Mouse (Mus musculus) forelimb bud, embryonic 11.5 days (tissue): ENCODE results near the gene Herc6.
"Not testable (repeated sequence)": the region's sequence is repeated elsewhere in the genome, so short reads cannot be mapped to it uniquely, and the experiment has no call there.

ENCODE experiments used
- DNase-seq: peaks from one replicate; pipeline ENCODE4 v3.0.0-alpha.2; 2012; ENCODE audit warnings: low read depth, low spot score

Herc6 gene

DNA sequence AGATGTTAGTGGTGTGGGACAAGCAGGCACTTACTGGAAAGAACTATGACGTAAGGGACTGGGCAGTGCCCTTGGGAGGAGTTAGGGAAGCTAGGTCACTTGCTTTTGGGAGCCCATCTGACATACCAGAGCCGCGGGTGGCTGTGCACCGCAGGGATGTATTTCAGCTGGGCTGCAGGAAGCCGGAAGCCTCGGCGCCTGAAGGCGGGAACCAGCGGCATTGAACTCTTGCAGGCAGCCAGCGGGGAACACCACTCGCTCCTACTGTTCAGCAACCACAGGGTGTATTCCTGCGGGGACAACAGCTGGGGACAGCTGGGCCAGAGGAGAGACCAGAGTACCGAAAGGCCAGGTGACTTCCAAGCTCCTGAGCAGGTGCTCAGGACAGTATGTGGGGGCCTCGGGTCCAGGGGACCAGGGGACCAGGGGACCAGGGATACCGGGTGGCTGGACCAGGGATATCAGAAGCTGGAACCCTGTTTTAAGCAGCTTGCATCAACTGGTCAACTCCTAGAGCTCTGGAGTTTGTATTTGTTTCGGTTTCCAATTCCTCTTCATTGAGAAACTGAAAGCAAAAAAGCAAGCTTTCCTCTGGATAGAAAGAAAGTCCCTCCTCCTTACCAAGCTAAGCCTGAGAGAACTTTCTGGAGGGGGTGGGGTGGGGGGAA is at the start of gene Herc6:
Gene Herc6, plus strand, starts transcription at position 120 of the 668 bp plus-strand sequence.
- peak; percentile 52 for DNase-seq

DNA sequence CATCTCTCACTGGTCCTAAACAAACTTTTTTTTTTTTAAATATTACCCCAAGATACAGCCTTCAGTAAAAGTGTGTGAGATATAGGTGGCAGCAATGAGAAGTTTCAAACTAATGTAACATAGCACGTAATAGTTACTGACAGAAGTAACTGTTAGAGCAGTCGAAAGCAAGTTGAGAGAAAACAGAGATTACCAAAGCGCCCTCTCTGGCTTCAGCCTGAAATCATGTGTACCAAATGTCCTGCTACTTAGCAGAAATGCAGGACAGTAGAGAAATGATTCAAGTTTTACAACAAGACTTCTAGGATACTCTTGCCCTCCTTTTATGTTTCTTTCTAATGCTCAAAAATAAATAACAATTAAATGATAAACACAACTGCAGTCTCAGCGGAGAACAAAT is 49.8 kb upstream of the Herc6 start:
- DNase-seq, result no peak

DNA sequence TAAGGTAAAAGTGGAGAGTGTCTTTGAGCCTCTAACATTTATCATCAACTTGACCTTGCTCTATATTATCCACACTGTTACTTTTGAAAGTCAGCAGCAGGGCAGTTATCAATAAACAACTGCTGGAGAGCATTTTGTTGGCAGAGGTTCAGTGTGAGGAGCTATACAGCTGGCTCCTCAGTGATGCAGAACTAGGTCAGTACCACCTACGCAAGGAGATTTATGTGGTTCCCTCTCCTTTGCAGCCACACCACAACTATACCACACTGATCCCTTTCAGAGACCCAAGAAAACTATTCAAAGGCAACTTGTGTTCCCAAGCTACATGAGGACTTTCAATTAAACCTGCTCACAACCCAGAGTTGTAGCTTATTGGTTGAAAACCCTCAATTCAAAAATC is 49.4 kb upstream of the Herc6 start:
- DNase-seq, result no peak

DNA sequence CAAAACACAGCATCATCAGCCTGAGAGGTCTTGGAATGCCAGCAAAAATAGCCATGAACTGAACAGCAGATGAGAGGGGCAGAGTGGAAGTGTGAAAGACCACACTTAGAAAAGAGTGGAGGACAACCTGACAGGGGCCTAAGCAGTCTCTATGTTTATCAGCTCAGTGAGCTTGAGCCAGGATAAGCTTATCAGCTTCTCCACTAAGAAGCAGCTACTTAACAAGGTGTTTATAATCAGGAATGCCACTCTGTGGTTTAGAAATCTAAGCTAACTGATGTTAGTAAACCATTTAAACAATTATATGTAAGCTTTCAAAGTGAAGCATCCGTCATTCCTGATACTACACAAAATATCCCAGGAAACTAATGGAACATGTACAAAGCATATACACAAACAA is 48.8 kb upstream of the Herc6 start:
- DNase-seq, result no peak

DNA sequence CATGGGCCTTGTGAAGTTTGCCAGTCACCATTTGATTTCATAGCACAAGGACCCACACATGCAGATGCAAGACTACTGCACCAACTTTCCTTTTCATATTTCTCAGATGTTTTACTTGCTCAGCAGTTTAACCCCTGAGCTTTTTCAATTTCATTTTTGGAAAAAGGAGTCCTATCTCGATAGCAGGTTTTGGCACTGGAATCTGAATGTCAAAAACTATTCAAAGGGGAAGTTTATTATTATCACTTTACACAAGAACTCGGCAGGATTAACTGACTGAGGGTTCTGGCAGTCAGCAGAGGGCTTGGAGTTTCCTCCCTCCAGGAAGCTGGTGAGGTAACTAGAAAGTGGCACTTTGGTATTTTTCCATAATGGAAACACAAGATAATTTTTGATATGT is 47.4 kb upstream of the Herc6 start:
- DNase-seq, result no peak

DNA sequence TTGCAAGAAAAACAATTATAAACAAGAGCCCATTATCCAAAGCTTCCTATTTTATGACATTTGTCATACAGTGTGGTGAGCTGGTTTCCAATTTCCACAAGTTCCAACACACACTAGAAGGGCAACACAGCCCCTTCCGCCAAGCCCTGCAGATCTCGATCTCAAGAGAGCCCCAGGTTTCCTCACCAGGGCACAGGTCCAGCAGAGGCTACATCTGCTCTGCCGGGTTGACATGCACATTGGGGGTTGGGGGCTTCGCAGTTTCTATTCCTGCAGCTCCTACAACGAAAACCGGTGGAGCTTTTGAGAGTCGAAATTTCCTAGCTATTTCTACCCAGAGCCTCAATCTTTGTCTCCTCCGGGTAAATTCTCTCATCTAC is 46.6 kb upstream of the Herc6 start:
- peak; percentile 4 for DNase-seq

DNA sequence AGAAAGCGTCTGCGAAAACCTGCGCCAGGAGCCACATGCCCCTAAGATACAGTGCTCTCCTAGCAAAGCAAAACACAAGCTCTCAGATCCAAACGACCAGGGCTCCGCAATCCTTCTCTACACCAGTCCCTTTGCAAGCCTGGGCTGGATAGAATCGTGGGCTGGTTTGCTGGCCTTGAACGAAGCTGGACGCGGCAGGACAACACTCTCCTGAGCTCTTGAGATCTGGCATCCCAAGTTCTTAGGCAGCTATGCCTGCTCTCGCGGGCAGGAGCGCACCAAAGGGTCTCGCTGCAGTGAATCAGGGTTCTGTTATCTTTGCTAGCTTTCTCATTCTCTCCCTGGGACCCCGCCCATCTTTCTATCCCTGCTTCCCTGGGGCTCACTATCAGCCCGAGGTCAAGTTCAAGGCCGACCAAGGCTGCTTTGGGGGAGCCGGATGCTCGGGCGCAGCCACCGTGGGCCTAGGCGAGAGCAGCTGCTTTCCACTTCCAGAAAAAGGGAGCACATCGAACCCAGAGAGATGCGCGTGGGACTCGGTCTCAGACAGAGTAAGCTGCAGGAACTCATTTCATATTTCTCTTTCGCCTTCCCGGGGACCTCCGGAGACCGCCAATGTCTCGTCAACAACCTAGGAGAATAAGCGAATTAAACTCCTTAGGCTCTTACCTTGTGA is 46.1 kb upstream of the Herc6 start:
- DNase-seq, result peak; percentile 35

DNA sequence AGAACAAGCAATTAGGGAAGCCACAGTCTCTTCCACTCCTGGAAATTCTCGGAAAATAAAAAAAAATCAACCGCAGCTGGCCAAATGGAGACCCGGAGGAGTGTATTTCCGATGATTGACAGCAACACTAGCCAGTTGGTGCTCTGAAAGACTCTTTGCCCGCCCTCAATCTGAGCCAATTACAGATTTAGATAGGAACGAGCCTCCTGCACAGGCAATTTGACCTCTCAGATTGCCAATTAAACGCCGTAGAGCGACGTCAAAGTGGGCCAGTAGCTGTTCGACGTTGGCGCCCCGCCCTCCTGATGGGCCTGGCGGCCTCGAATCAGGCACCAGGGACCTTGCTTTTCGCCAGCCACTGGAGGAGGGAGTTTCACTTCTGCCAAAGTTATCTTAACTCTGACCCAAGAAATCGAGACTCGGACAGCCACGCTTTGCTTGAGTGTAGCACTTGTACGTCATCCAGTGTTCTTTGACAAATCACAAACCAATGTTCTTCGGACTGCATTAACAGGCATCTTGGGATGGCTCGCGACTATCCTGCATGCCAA is 45.3 kb upstream of the Herc6 start, which contains the start of gene Ppm1k:
Gene Ppm1k, minus strand, starts transcription at position 83 of the 551 bp plus-strand sequence.
- peak; percentile 99 for DNase-seq

DNA sequence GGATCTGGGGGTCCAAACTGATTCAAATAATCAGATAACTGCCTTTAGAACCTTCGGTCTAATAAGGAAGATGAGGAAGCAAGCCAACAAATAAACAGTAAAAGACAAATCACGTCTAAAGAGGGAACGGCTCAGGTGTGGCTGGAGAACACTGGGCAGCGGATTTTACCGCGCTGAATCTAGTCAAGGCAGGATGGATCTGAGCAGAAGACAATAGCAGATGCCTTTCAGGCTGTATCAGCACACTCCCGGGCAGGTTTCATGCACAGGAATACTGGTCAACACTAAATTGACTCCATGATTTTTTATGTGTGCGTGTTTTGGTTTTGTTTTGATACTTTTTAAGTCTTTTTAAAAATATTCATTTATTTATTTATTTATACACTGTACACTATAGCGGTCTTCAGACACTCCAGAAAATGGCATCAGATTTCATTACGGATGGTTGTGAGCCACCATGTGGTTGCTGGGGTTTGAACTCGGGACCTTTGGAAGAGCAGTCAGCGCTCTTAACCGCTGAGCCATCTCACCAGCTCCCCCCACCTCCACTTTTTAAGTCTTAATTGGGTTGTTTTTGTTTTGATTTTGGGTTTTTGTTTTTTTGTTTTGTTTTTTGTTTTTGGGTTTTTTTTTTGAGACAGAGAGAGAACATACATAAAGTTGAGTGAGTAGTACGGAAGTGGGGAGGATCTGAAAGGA is 44.7 kb upstream of the Herc6 start:
- no peak for DNase-seq

DNA sequence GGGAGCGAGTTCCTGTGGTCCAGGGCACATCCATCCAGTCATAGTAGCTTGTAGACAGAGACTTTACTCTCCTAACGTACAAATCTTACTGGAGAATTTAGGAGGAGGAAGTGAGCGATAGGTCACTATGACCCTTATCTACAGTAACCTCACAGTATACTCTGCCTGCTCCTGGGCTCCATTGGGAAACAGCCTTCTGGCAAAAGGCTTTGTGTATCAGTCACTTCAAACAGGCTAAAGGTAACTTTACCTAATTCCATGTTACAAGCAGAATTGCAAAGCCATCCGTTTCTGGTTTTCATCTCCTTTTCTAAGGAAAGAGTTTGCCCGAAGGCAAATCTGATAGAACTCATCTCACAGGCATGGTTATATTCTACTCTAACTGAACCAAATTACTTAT is 42.9 kb upstream of the Herc6 start:
- no peak for DNase-seq

DNA sequence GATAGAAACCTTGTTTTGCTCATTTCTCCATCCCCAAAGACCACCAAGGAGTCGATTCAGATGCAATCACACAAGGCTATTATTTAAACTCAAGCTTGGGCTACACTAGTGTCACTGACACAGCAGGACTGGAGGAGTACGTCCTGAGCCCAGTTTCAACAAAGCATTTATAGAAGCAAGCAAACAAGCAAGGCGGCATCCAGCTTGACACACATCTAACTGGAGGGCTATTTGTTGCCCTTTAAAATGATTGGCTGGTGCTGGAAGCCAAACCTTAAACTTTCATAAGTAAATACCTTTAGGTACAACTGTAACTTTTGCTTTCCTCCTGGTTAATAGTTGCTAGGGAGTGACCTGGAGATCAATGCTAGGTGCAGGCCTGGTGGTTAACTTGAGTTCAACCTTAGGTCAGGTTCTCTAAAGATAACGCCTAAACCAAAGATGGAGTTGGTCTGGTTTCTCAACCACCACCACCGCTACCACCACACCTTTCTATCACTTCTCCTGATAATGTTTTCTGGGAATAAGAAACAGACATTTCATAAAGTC is 39.8 kb upstream of the Herc6 start:
- no peak for DNase-seq

DNA sequence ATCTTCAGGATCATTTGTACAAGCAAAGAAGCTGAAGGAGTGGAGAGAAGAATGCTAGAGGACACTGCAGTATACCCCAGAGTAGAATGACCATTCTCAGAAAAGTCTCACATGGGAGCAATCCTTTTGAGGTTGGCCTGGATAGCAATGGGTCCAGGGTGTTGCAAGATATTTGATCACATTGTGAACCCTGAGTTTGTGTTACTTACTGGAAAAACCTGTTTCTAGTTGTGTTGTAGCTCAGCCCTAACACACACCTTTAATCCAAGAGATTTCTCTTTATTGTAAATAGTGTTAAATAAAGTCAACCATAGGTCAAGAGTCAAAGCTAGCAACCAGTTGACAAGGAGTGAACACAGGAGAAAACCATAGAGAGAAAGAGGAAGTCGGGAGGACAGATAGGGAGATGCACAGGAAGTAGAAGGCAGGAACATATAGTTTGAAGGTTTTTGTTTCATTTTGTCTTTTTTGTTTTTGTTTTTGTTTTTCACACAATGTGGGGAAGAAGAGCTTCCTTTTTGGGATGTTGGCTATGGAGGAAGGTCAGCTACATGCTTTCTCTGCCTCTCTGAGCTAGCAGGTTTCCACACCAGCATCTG is 39.0 kb upstream of the Herc6 start:
- DNase-seq, result no peak

DNA sequence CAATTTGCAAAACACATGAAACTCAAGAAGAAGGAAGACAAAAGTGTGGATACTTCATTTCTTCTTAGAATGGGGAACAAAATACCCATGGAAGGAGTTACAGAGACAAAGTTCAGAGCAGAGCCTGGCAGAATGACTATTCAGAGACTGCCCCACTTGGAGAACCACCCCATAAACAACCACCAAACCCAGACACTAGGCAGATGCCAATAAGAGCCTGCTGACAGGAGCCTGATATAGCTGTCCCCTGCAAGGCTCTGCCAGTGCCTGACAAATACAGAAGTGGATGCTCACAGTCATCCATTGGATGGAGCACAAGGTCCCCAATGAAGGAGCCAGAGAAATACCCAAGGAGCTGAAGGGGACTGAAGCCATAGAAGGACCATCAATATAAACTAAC is 37.2 kb upstream of the Herc6 start:
- DNase-seq, result not testable (repeated sequence)

DNA sequence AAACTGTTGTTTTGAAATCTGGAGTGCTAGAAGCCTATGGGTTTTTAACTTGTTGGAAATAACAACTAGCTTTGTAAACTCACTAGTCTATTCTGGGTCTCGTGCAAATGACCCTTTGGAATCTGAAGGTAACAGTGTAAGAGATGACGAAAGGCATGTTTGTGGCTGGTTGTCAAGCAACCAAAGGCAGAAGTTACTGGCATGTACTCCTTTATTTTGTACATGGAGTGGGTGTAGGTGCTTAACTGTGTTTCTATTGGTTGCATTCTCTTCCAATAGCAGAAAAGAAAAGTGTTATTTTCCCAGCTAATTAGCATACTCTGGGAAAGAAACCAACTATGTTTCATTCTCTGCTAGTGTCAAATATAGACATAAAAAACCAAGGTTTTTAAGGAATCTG is 35.9 kb upstream of the Herc6 start:
- no peak for DNase-seq

DNA sequence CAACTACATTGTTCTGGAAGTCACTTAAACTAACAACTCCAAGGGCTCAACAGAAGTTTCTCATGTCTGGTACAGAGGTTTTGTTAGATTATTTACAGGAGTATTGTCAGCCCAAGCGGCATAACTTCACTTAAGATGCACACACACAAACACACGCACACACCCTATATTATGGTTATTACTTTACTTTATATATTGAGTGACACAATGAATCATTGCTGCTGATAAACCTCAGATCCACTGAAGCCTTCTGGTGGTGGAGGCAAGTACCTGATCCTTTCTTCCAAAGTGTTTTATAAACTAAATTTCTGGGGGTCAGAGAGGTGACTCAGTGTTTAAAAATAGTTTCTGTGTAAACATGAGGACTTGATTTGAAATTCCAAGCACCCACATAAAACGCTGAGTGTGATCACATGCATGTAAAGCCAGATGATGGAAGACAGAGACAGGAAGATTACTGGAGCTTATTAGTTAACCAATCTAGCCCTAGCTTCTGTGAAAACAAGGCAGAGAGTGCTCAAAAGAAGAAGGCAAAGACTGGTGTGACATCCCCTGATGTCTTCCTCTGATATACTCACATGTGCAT is 29.5 kb upstream of the Herc6 start:
- DNase-seq, result no peak

DNA sequence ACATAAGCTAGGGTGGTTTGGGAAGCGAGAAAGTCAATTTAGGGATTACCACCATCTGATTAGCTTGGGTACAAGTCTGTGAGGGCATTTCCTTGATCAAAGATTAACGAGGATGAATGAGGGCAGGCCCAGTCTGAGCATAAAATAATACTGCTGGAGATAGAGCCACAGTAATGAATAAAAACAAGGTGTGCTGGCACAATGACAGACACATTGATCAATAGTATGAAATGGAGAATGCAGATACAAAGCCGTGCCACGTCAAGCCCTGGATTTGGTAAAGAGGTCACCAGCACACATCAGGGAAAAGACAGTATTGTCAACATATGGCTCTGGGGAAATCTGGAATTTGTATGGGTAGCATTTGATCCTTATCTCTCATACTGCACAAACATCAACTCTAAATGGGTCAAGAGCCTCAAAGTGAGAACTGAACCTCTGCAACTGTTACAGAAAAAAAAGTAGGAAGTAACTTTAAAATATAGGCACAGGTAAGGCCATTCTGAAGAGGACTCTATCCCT is 22.9 kb upstream of the Herc6 start:
- DNase-seq, result no peak

DNA sequence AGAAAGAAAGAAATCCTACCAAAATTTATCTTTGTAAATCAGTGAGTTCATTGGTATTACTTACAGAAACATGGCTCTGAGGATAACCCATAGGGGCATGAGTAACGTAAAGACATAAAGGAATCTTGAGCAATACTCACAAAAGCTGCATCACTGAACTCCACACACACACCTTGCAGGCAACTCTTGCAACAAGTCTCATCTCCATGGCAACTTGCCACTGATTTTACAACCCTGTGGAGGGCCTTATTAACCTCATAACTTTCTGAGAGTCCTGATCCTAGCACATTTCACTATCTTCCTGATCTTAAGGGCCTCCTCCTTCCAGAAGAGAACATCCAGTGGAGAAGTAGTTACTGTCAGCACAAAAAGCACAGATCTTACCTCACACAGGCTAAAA is 17.3 kb upstream of the Herc6 start:
- no peak for DNase-seq

DNA sequence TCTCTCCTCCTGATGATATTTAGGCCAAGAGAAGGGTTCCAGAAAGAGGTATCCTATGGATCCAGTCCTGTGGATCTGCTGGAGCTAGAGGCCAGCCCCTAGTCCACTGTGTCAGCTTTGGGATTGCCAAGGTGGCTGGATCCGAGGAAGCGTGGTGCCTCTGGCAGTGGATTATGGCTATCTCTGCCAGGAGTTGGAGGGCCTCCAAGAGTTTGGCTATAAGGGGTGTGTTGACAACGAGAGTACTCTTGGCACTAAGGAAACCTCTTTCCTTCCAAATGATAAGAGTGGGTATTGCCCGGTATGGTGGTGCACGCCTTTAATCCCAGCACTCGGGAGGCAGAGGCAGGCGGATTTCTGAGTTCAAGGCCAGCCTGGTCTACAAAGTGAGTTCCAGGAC is 15.3 kb upstream of the Herc6 start:
- DNase-seq, result no peak

DNA sequence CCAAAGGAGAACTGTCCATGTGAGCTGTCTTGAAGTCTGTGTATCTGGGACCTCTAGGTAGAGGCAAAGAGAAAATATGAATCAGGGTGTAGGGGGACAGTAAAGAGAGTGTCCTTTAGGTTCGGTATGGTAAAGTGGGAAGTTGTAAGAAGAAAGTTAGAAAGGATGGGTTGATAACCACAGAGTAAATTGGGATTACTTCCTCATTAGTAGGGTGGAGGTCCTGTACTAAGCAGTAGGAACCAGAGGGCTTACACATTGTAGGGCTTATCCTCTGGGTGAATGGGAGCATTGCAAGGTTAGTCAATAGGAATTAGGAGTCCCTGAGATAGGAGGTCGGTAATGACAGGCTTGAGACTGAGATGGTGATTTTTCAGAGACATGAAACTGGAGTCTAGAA is 13.2 kb upstream of the Herc6 start:
- DNase-seq, result no peak

DNA sequence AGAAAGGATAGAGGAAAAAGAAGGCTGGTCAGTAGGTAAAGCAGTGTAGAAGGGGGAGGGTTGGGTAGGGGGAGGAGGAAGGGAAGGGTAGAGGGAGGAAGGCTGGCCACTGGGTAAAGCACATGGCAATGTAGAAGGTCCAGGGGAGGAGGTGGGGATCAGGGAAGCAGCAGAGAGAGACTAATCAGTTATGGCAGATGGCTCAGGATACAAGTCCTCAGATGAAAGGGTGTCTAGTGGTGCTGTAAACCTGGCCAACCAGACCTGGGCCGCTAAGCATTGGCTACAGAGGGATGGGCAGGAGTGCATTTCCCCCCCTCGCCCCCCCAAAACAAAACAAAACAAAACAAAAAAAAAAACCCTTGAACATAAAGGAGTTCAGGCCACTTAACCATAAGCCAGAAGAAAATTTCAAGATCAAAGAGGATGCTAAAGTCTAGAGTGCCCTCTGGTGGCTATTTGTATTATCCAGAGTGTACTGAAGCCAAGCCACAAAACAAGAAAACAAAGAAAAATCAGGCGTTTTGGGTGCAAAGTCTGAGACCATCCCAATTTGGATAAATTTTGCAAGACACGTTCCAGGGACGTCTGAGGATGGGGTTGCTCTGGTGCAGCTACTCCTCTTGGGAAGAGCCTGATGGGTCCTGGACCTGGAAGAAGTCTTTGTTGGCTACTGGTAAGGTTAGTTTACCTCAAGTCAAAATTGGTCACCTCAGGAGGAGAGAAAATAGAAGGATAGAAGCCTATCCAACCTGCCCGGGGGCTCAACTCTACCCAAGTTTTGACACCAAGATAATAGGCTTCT is 10.4 kb upstream of the Herc6 start:
- DNase-seq, result peak; percentile 68
